Mouse (Mus musculus) limb, embryonic 12.5 days (tissue): ENCODE measurements around the gene Arl9. TPM values are rescaled to one million over a fixed set of nuclear protein-coding genes. Genes with fewer than 3 reads are reported as not detected.
A peak's percentile ranks its signal among the peaks of the same experiment; 100 is the strongest.

Source experiments
- ATAC-seq: fragments of 200-750 bp; cut with Nextera tagmentation; 2 replicates; pipeline ENCODE4 v1.8.0; 2017; ENCODE audit warnings: low read depth, moderate TSS enrichment; ENCODE audit not compliant: insufficient number of reproducible peaks, insufficient read depth, low FRiP score, low TSS enrichment
- H3K27ac ChIP-seq: fragments of 300-500 bp; sonication (generic); 2 replicates; pipeline ENCODE4 v1.5.1; 2016; ENCODE audit warnings: mild to moderate bottlenecking, moderate library complexity
- H3K27me3 ChIP-seq: fragments of 300-500 bp; sonication (generic); 2 replicates; pipeline ENCODE4 v1.6.1; 2016; ENCODE audit warnings: mild to moderate bottlenecking, moderate library complexity
- H3K36me3 ChIP-seq: fragments of 300-500 bp; sonication (generic); 2 replicates; pipeline ENCODE4 v1.6.1; 2016; ENCODE audit warnings: mild to moderate bottlenecking, moderate library complexity
- H3K4me1 ChIP-seq: fragments of 300-500 bp; sonication (generic); replicated peaks from 2 replicates; pipeline ENCODE4 v1.6.1; 2016
- H3K4me2 ChIP-seq: fragments of 300-500 bp; sonication (generic); 2 replicates; pipeline ENCODE4 v1.6.1; 2016; ENCODE audit warnings: mild to moderate bottlenecking, moderate library complexity
- H3K4me3 ChIP-seq: fragments of 300-500 bp; sonication (generic); replicated peaks from 2 replicates; pipeline ENCODE4 v1.5.1; 2016; ENCODE audit warnings: mild to moderate bottlenecking
- H3K9ac ChIP-seq: fragments of 300-500 bp; sonication (generic); replicated peaks from 2 replicates; pipeline ENCODE4 v1.6.1; 2016; ENCODE audit warnings: mild to moderate bottlenecking, moderate library complexity
- H3K9me3 ChIP-seq: fragments of 300-500 bp; sonication (generic); 2 replicates; pipeline ENCODE4 v1.6.1; 2016; ENCODE audit warnings: mild to moderate bottlenecking, moderate library complexity
- WGBS: fragments of 180-500 bp; shearing (Covaris S2); methylation state at CpG from one replicate; pipeline ENCODE4 v1.1.7; 2016; 5-methylcytosine and 5-hydroxymethylcytosine counted together
- polyA plus RNA-seq: library from polyadenylated mRNA; unstranded; fragments of >200 nt; fragmentation: Nextera tagmentation; extraction: Ambion mirVana; gene quantifications from 2 replicates; pipeline ENCODE4 v1.2.1, GENCODE M21; 2016

Gene Arl9
- polyA plus RNA-seq, 1 experiment from 2014 or later: not detected

DNA sequence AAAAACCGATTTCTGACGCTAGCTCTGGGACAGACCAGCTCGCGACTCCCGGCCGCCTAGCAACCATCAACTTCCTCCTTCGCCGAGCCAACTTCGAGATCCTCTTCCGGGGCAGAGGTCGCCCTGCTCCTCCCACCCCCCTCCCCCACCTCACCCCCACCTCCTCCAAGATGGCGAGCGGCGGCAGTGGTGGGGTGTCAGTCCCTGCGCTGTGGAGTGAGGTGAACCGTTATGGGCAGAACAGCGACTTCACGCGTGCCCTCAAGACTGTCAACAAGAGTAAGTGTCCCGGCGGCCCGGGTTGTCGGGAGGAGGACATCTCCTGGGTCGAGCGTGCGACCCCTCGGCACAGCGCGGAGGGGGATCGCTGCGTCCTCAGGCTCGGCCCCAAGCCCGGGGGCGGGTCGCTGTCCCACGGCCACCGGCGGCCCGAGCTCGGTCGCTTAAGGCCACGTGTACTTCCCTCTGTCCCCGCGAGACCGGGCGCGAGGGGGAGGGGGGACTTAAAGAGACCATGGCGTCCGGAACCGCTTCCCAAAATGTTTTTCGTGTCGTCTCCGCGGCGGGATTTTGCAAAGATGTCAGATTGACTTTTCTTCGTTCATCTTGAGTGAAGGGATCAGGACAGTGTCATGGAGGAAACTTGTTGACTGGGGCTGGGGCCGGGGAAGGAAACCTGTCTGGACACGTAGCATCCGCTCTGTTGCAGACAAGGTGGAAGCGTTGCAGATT is 29.1 kb upstream of the Arl9 start, which contains the start of gene Srp72:
Gene Srp72, plus strand, starts transcription at position 130 of the 732 bp plus-strand sequence.
- peak within 1 kb of the TSS; percentile 92 for H3K27ac ChIP-seq
- no peaks in the 10 kb centered on the region for H3K9me3 ChIP-seq
- ATAC-seq: peak; percentile 93
- peaks cover 13% of the 10 kb centered on the region for H3K4me1 ChIP-seq
- under 1% methylated on average over 60 of the region's 60 CpGs for WGBS
- no peaks in the 10 kb centered on the region for H3K27me3 ChIP-seq
- peak within 1 kb of the TSS; percentile 82 for H3K9ac ChIP-seq
- H3K4me2 ChIP-seq: peak within 1 kb of the TSS; percentile 88
- peak within 1 kb of the TSS; percentile 86 for H3K4me3 ChIP-seq
- peaks cover 46% of the 10 kb centered on the region for H3K36me3 ChIP-seq

DNA sequence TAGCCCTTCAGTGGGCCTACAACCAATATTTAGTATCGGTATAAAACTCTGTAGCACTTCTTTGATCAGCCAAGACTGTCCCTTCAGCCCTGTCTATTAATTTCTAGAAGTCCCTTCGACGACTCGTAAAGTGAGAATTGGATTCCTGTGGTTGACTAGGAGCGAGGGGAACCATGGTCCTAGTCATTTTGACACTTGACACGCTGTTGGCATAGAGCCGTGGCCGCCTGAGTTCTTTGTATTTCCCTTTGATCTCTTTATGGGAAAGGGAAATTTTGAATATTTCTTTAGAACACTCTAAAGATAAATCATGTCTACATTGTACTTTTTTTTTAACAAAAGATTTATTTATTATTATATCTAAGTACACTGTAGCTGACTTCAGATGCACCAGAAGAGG is 28.1 kb upstream of the Arl9 start:
- no peak overlapping the region for H3K27ac ChIP-seq
- ATAC-seq: no peak
- H3K9ac ChIP-seq: no peak overlapping the region
- peaks cover 45% of the 10 kb centered on the region for H3K36me3 ChIP-seq
- no peaks in the 10 kb centered on the region for H3K27me3 ChIP-seq
- H3K4me3 ChIP-seq: peak overlapping the region; percentile 86
- WGBS: 76% methylated on average over 8 of the region's 8 CpGs
- H3K4me2 ChIP-seq: peak overlapping the region; percentile 88
- H3K9me3 ChIP-seq: no peaks in the 10 kb centered on the region
- peaks cover 13% of the 10 kb centered on the region for H3K4me1 ChIP-seq

DNA sequence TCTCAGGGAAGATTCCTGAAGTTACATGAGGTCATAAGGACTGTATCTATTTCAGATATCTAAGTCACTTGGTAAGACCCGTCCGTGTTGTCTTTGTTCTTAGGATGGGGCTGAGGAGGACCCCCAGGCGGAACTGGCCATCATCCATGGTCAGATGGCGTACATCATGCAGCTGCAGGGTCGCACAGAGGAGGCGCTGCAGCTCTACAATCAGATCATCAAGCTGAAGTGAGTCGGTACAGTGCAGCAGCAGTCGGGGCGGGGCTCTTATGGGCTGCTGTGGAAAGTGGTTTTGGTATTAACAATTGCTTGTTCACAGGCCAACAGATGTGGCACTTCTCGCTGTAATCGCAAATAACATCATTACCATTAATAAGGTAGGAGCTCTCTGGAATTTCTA is 19.8 kb upstream of the Arl9 start:
- WGBS: 92% methylated on average over 11 of the region's 11 CpGs
- no peak overlapping the region for H3K9ac ChIP-seq
- ATAC-seq: no peak

DNA sequence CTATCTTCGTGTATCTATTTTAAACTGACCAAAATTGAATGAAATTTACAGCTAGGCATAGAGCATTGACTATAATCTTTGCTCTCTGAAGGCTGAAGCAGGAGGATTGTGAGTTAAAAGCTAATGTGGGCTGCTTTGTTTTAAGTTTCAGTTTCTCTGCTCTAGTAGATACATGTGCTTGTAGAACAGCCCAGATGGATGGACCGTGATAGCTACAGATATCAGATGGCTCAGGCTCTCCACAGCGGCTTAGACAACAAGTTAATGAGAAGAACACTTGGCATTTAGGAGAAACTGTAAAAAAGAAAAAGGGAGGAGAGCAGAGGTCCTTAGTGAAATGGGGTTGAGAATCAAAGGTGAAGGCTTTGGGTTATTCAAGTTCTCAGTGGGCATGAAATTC is 13.1 kb upstream of the Arl9 start:
- ATAC-seq: no peak
- Histone ChIP-seq H3K27ac (no peak overlapping the region), H3K4me3 (no peak overlapping the region), H3K9ac (no peak overlapping the region), H3K27me3 (no peaks in the 10 kb centered on the region), H3K4me1 (no peaks in the 10 kb centered on the region), H3K36me3 (peaks cover 87% of the 10 kb centered on the region), H3K9me3 (no peaks in the 10 kb centered on the region; the same call in 1 of the 2 replicates), H3K4me2 (no peak overlapping the region)
- 92% methylated on average over 3 of the region's 3 CpGs for WGBS

More for the DNA sequence above, 19.8 kb upstream of the Arl9 start:
- no peak overlapping the region for H3K27ac ChIP-seq
- H3K4me1 ChIP-seq: no peaks in the 10 kb centered on the region
- no peak overlapping the region for H3K4me3 ChIP-seq
- H3K36me3 ChIP-seq: peaks cover 84% of the 10 kb centered on the region
- no peaks in the 10 kb centered on the region for H3K9me3 ChIP-seq
- no peak overlapping the region for H3K4me2 ChIP-seq
- H3K27me3 ChIP-seq: no peaks in the 10 kb centered on the region

DNA sequence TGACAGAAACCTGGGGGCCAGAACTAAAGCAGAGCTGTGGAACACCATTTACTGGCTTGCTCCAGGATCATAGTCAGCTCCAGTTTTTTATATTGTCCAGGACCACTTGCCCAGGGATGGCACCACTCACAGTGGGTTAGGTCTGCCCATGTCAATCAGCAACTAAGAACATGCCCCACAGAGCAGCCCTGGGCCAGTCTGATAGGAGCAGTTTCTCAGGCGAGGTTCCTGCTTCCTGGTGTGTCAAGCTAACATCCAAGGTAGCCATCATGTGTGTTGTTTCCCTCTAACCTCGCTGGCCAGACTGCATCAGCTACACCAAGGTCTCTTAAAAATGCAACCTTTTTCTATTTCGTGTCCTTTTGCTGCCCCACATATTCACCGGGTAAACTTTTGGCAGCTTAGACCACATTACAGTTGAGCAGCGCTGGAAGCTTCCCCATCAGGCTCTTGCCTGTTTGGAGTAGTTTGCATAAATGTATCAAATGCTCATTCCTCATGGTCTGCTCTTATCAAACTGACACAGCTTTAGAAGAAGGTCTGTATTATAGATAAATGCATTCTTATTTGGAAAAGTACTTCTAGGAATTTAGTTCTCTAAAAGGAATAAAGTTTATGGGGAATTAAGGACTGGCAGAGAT is 10.6 kb upstream of the Arl9 start:
- no peak for ATAC-seq
- no peaks in the 10 kb centered on the region; the same call in 1 of the 2 replicates for H3K9me3 ChIP-seq
- no peak overlapping the region for H3K9ac ChIP-seq
- 97% methylated on average over 5 of the region's 5 CpGs for WGBS
- peaks cover 89% of the 10 kb centered on the region for H3K36me3 ChIP-seq
- H3K4me1 ChIP-seq: no peaks in the 10 kb centered on the region
- no peak overlapping the region for H3K4me3 ChIP-seq
- H3K27ac ChIP-seq: no peak overlapping the region
- no peak overlapping the region for H3K4me2 ChIP-seq
- no peaks in the 10 kb centered on the region for H3K27me3 ChIP-seq

DNA sequence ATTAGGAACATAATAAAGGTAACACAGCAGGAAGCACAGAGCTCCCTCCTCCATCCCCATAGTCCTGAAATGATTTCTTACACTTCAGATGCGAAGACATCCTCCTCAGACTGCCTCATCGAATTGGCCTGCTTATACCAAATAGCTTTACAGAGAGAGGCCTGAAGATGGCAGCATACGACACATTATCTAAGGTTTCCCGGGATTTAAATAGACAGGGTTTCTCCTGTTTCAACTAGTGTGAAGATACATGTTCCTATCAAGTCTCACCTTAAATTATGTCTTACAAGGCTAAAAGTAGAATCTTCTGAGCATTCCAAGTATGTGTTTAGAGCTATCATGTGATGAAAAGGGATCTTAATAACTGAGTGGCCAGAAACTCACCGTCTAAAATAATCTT is 5.4 kb upstream of the Arl9 start:
- H3K4me2 ChIP-seq: no peak overlapping the region
- H3K36me3 ChIP-seq: peaks cover 76% of the 10 kb centered on the region
- ATAC-seq: no peak
- H3K4me1 ChIP-seq: no peaks in the 10 kb centered on the region
- no peak overlapping the region for H3K9ac ChIP-seq
- no peaks in the 10 kb centered on the region for H3K27me3 ChIP-seq
- H3K9me3 ChIP-seq: no peaks in the 10 kb centered on the region; the same call in 1 of the 2 replicates
- no peak overlapping the region for H3K4me3 ChIP-seq
- WGBS: 70% methylated on average over 5 of the region's 5 CpGs
- no peak overlapping the region for H3K27ac ChIP-seq

DNA sequence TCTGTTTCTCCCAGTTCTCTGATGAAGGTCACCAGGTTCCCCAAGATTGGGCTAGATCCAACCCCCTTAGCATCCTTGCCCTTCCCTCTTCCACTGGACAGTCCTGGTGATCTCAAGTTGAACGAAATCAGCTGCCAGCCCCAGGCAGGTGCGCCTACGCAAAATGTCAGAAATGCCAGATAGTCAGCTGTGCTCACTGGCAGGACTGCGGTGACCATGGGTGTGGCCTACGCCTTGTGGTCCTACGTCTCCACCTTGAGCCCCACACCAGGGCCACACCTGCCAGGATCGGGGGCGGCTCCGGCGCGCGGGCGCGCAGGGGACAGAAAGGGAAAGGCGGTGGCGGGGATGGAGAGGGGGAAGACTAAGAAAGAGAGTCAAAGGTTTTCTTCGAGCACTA is 2.7 kb upstream of the Arl9 start:
- no peak overlapping the region for H3K9ac ChIP-seq
- H3K4me2 ChIP-seq: no peak overlapping the region
- H3K9me3 ChIP-seq: no peaks in the 10 kb centered on the region; the same call in 1 of the 2 replicates
- H3K36me3 ChIP-seq: peaks cover 49% of the 10 kb centered on the region
- H3K27ac ChIP-seq: no peak overlapping the region
- H3K4me1 ChIP-seq: no peaks in the 10 kb centered on the region
- no peaks in the 10 kb centered on the region for H3K27me3 ChIP-seq
- no peak for ATAC-seq
- WGBS: 89% methylated on average over 17 of the region's 17 CpGs
- H3K4me3 ChIP-seq: no peak overlapping the region

DNA sequence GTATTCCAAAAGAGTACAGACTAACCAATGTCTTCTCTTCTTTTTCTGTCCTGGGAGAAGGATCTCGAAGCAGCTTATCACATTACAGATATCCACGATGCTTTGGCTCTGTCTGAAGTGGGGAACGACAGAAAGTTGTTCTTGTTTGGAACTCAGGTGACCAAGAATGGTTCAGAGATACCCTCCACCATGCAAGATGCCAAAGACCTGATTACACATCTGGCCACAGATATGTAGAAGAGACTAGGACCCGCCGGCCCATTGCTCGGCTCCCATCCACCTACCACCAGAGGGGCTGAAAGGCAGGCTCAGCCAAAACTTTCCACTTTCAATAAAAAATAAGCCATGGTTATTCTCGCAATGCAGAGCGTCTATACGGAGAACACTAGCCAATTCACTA is 6.5 kb downstream of the Arl9 start:
- Histone ChIP-seq H3K27me3 (no peaks in the 10 kb centered on the region), H3K4me3 (no peak overlapping the region), H3K4me1 (no peaks in the 10 kb centered on the region), H3K36me3 (no peaks in the 10 kb centered on the region), H3K27ac (no peak overlapping the region), H3K4me2 (no peak overlapping the region), H3K9me3 (no peaks in the 10 kb centered on the region), H3K9ac (no peak overlapping the region)
- no peak for ATAC-seq
- 92% methylated on average over 9 of the region's 9 CpGs for WGBS

DNA sequence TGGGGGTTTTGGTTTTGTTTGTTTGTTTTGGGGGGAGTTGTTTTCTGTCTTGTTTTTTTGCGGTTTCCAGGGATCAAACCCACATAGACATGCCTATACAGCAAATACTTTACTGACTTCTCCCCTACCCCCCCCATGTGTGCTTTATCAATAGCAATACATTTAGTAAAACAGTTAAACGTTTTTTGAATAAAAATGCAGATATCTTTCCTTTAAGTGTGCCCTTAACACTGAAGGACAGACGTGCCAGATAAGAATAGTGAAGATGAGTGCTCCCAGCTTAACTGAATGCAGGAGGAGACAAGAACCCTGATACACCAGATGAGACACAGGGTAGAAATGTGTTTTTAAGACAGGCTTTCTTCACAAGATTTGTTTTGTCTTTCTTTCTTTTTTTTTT is 7.2 kb downstream of the Arl9 start:
- Histone ChIP-seq H3K9ac (no peak overlapping the region), H3K36me3 (no peaks in the 10 kb centered on the region), H3K4me2 (no peak overlapping the region), H3K27ac (no peak overlapping the region), H3K9me3 (no peaks in the 10 kb centered on the region), H3K4me1 (no peaks in the 10 kb centered on the region), H3K27me3 (peaks cover 5% of the 10 kb centered on the region), H3K4me3 (no peak overlapping the region)
- WGBS: 67% methylated on average over 3 of the region's 3 CpGs
- no peak for ATAC-seq

DNA sequence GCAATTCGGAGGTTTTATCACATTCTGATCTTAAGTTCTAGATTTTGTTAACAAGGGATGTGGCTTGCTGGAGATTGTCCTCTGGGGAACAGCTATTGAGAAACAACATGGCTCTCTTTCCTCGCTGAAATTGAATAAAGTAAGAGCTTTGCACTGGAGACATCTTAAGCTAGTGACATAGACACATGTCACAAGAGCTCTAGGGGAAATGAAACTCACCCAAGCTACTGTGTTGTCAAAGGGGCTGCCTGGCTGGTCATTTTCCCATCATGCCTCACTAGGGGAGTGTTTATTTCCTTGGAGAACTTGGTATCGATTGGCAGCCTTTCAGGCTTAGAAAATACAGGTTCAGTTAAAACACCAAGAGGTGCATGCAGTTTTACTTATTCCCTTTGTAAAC is 9.3 kb downstream of the Arl9 start:
- no peak overlapping the region for H3K4me2 ChIP-seq
- H3K4me1 ChIP-seq: no peaks in the 10 kb centered on the region
- ATAC-seq: no peak
- H3K4me3 ChIP-seq: no peak overlapping the region
- 73% methylated on average over 3 of the region's 3 CpGs for whole genome bisulfite sequencing
- peaks cover 15% of the 10 kb centered on the region for H3K27me3 ChIP-seq
- H3K36me3 ChIP-seq: no peaks in the 10 kb centered on the region
- H3K9me3 ChIP-seq: no peaks in the 10 kb centered on the region
- H3K9ac ChIP-seq: no peak overlapping the region
- no peak overlapping the region for H3K27ac ChIP-seq

DNA sequence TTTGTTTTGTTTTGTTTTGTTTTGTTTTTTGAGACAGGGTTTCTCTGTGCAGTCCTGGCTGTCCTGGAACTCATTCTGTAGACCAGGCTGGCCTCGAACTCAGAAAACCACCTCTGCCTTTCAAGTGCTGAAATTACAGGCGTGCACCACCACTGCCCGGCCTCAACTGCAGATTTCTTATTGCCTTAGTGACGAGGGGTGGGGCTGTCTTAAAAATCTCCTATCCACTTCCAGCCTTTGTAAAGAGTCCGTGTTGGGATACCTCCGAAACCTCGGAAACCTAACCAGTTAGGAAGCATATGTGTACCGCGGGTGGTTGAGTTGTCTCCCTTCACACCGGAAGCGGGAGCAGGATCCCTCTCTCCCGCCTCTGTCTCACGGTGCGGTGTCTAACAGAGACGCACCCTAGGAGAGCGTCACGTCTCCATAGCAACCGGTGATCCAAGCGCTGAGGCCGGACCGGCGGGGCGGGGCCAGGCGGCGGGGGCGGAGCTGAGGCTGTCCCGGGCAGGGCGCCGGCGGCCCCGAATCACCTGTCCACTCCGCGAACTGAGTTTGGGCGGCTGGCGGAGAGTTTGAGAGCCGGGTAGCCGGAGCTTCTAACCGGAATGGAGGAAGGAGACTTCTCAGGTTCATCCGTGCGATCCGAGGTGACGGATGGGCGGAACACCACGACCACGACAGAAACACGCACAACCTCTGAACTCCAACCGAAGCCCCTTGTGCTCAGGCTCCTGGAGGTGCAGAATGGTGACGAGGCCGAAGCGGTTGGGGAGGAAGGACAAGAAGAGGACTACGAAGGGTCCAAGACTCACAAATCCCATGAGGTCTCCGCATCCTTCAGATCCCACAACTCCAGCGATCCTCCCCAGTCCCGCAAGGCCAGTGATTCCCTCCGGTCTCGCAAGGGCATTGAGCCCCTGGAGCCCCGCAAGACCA is 12.0 kb downstream of the Arl9 start, which contains the start of gene Thegl:
Gene Thegl, plus strand, starts transcription at position 480 of the 939 bp plus-strand sequence.
- H3K4me2 ChIP-seq: peak within 1 kb of the TSS; percentile 81
- H3K27me3 ChIP-seq: peaks cover 15% of the 10 kb centered on the region
- no peak within 1 kb of the TSS for H3K27ac ChIP-seq
- H3K4me3 ChIP-seq: peak within 1 kb of the TSS; percentile 51
- H3K4me1 ChIP-seq: no peaks in the 10 kb centered on the region
- H3K36me3 ChIP-seq: no peaks in the 10 kb centered on the region
- H3K9me3 ChIP-seq: no peaks in the 10 kb centered on the region
- 14% methylated on average over 57 of the region's 57 CpGs for WGBS
- peak; percentile 92 for ATAC-seq
- peak within 1 kb of the TSS; percentile 27 for H3K9ac ChIP-seq
